Mouse (Mus musculus): ENCODE results near the gene Prdm1.

GRCm38 (mm10) chr10:44421896-44422295 lies 106.4 kb downstream of the Prdm1 start:
- TF ChIP-seq CTCF (IDR thresholded peaks at IDR 0.05; ENCODE audit: low read depth, low read length) (no peak), POLR2A (IDR thresholded peaks at IDR 0.05; ENCODE audit: extremely low read depth, insufficient read depth, low read length) (no peak)

Data from liver, adult 2 months (tissue).